Mouse (Mus musculus) thymus, adult 2 months (tissue): ENCODE data around the gene Pla2g4a.
"Not testable (repeated sequence)": the region's sequence is repeated elsewhere in the genome, so short reads cannot be mapped to it uniquely, and the experiment has no call there.

Source experiments
- CTCF ChIP-seq: fragments of 200-500 bp; IDR thresholded peaks from 2 replicates; pipeline ENCODE4 v1.5.1; 2012; ENCODE audit warnings: mild to moderate bottlenecking, control low read depth, low read length, moderate library complexity, borderline replicate concordance; ENCODE audit not compliant: control insufficient read depth, poor library complexity, insufficient read depth; ENCODE audit errors: extremely low read depth
- POLR2A ChIP-seq: fragments of 200-500 bp; IDR thresholded peaks from 2 replicates; pipeline ENCODE4 v1.6.1; 2012; ENCODE audit warnings: mild to moderate bottlenecking, low read length, control low read depth, moderate library complexity; ENCODE audit not compliant: control insufficient read depth, poor library complexity, insufficient read depth; ENCODE audit errors: extremely low read depth

GRCm38 (mm10) chr1:149923737-149924136, 37.4 kb downstream of the Pla2g4a start:
- TF ChIP-seq CTCF, POLR2A: not testable (repeated sequence)
